Mouse (Mus musculus): ENCODE data around the gene Myl12a. TPM values are rescaled to one million over a fixed set of nuclear protein-coding genes. Genes with fewer than 3 reads are reported as not detected.
A peak's percentile ranks its signal among the peaks of the same experiment; 100 is the strongest.
"Not testable (repeated sequence)": the region's sequence is repeated elsewhere in the genome, so short reads cannot be mapped to it uniquely, and the experiment has no call there.

Myl12a gene
- total RNA-seq, 1 experiment from 2014 or later: 311 TPM

DNA sequence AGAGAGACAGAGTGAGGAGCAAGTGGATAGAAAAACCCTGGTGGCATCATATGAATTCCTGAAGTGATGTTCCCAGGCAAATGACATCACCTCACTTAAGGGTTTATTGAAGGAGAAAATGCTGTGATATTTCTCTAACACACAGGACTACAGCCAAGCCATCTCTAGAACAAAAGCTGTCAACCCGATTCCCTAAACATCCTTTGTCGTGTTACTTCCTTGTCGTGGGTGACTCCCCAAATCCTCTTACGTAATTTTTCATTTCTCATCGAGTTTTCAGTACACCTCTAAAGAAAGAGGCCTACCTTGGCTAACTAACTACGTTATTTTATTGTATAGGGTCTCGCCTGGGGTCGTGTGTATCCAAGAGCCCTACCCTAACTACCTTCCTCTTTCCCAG lies 13.2 kb downstream of the Myl12a start:
- no peak for DNase-seq

DNA sequence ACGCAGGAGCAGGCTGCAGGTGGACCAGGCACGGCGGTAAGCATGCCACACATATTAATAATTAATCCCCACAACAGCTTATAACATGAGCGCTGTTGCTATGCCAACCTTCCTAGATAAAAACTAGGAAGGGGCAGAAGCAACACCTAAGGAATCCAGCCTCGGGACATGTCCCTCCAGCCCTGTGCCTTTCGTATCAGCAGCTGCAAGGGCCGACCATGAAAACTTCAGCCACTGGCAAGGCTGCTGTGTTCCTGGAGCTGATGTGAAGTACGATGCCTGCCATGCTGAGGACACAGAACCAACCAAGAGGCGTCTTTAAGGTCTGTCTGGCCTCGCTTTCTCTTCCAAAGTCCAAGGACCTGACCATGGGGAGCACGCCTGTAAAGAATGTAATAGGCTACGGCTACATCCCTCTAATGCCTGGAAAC lies 14.3 kb downstream of the Myl12a start:
- no peak for DNase-seq

DNA sequence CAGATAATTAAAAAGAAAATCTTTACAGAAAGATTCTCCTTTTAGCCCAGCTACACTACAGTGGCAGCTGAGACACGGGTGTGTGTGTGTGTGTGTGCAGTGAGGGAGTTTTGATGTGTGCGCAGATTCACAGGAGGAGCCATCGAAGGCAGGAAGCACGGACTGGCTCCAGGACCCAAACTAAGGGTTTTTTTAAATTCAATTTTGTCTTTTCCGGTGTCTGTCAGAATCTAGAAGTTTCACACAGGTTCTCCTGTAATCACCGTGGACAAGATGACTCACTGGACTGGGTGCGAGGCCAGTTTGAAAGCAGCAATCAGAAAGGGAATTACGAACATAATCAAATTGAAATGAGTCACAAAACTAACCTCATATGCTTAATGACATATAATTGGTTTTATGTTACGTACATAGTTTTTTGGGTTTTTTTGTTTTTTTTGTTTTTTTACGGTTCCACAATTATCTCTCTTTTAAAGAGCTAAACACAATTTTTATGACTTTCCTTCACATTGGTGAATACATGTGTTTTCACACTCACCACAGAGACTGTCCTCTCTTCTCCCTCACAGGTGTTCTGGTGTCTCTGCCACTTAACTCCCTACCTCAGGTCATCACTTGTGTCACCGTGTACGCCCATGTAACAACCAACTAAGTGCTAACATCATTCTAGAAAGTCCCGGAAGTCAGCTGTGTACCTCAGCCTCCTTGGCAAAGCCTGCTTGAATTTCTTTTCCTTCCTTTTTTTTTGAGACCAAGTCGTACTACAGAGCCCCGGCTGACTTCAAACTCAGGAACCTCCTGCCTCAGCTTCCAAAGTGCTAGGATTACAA lies 15.6 kb downstream of the Myl12a start:
- no peak for DNase-seq

DNA sequence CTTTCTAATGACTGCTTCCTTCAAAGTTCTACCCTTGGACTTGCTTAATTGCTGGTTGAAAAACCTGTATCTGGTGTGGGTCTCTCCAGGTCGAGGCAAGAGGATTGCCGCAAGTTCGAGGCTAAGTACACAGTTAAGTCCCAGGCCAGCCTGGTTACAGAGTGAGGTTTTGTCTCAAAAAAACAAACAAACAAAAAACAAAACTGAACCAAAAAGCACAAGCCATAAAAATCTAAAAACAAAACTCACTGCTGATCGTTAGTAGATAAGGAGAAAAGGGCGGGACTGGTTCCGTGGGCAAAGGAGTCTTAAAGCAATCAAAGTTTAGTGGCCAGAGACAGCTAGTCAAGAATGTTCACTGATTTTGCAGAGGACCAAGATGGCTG lies 16.3 kb downstream of the Myl12a start:
- no peak for DNase-seq

DNA sequence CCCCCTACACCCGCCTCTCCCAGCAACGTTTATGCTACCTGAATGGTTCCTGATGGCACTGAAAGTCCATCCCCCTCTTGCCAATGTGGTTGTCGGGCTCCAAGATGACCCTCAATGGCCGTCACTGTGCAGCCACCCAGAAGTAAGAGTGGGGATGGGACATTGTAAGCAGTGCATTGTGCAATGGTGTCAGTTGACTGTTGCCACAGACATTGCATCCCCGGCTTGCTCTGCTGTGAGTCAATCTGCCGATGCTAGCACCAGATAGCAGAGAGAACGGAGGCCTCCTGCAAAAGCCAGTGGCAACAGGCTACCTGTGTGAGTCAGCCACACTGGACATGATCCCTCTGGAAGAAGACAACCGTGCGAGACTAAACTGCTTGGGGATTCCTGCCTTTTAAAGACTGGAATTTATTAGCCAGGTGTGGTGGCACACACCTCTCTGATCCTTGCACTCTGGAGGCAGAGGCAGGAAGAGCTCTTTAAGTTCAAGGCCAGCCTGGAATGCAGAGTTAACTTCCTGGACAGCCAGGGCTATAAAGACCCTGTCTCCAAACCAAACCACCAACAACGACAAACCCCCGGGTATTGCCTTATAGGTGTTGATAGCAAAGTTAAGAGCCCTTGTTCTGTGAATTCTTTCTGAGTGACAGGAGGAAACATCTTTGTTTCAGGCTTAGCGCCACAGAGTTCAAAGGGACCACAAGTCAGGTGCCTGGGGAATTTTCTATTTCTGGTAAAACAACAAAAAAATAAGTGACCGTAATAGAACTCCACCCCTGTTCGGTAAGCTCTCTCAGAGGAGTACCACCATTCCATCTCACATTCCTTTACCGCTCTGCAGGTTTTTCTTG lies 16.9 kb downstream of the Myl12a start:
- DNase-seq: no peak

DNA sequence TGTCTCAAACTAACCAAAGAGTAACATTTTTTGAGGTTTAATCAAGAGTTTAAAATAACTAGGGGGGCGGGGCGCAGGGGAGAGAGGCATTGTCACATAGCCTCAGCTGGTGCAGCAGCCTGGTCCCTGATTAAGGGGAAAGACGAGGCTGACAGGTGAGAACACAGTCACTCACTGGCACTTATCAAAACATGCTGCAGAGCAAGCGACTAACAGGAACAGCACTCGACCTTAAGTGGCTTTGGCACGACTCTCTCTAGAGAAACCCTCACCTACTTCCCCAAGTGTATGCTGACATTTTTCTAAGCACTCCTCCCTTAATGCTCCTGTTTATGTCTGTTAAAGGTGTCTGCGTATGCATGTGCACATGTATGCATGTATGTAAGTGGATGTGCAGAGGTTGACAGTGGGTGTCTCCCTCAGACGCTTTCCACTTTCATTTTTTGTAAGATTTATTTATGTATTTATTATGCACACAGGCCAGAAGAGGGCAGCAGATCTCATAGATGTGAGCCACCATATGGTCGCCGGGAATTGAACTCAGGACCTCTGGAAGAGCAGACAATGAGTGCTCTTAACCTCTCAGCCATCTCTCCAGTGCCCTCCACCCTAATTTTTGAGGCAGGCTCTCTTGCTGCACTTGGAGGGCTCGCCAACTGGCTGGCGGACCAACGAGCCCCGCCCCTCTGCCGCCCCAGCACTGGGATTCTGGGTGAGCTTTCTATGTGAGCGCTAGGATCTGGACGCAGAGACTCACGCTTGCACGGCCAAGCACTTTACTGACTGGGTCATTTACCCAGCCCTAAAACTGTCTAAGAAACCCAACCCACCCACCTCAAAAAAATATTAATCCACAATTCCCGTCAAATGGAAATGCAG lies 23.1 kb downstream of the Myl12a start:
- DNase-seq: no peak

DNA sequence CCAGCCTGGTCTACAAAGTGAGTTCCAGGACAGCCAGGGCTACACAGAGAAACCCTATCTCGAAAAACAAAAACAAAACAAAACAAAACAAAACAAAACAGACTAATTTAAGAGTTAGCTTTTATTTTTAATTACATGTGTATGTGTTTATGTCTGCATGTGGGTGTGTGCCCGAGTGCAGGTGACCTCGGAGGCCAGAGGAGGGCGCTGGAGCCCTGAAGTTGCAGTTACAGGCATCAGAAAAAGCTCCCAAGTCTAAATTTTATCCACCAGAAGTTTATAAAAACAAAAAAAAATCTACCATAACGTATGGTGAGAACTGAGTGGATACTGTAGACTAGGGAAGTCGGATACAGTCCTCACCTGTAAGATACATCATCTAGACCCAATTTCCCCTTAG lies 24.9 kb downstream of the Myl12a start:
- DNase-seq: peak; percentile 43

DNA sequence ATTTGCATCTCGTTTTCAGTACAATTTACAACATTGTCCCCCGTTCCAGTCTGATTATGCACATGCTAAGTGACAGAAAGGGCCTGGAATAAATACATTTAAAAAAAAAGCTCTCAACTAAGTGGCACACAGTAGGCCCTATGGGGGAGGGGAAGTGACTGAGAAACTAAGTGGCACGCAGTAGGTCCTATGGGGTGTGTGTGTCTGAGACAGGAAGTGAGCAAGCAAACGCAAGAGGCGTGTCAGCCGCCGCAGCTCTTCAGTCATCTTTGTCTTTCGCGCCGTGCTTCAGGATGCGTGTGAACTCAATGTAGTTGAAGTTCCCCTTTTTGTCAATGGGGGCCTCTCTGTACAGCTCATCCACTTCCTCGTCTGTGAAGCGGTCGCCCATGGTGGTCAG lies 28.6 kb downstream of the Myl12a start:
- DNase-seq: not testable (repeated sequence)

DNA sequence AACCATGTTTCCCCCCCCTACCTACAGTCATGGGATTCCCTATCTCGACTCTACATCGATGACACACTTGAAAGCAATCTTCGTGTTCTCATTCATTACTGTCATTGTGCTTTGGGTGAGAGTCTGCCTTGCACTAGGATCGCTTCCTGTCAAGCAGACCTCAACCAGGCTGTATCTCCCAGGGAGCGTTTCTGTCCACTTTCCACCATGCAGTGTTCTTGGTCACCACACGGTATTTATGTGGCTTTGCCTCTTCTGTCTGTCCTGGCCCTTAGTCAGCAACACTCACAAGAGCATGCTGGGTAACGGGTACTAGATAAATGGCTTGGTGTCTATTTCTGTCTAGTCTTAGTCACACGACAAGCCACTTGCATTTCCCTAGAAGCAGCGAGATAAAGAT lies 29.3 kb downstream of the Myl12a start:
- DNase-seq: no peak

DNA sequence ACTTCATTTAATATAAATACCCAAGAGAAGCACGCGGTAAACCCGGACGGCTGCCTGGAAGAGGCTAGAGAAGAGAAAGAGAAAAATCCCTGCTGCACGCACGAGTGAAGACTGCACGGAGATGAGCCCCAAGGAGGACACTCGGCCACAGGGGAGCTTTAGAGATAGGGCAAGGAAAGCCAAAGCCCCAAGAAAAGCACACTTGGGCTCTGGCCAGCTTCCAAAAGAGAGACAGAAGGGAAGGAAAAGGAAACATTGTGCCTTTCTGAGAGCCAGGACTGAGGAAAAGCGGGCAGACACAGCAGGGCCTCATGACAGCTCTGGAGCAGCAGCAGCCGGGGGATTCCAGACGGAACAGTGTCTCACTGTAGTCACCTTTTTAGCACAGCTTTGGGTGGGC lies 31.5 kb downstream of the Myl12a start:
- no peak for DNase-seq

DNA sequence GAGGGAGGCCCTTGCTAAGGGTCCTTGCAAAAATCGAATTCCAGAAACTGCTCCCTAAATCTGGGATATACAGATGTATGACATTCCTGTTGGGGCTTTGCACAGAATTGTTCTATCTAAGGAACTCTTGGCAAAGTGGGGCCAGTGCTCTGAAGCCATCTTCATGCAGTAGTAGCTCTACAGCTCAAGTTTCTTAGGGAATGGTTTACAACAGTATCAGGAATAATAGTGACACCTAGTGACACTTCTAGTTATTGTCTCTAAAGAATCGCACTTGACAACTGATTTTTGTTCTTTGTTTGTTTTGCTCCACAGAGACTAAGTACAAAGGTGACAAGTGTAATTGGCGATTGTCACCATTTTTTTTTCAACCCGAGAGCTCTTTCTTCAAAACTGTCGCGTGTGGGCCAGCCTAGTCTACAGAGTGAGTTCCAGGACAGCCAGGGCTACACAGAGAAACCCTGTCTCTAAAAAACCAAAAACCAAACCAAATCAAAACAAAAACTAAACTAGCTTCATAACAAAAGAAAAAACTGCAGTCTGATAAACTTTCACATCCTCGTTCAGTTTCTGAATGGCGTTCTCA lies 34.0 kb downstream of the Myl12a start:
- no peak for DNase-seq

DNA sequence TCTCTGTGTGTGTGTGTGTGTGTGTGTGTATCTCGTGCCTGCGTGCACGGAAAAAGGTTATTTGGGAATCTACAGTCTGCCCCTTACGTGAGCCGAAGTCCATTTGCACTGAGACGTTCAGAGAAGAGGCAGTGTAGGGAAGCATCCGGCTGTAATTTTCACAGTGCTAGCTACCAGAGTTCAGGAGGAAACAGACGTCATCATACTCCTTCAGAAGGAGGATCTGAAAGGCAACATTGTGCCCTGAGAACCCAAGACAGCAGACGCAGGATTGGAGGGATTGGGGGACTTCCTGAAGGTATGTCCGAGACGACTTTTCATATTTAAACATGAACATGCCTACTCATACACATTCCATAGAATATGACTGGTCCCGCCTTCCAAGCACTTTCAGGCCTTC lies 35.0 kb downstream of the Myl12a start:
- DNase-seq: no peak

DNA sequence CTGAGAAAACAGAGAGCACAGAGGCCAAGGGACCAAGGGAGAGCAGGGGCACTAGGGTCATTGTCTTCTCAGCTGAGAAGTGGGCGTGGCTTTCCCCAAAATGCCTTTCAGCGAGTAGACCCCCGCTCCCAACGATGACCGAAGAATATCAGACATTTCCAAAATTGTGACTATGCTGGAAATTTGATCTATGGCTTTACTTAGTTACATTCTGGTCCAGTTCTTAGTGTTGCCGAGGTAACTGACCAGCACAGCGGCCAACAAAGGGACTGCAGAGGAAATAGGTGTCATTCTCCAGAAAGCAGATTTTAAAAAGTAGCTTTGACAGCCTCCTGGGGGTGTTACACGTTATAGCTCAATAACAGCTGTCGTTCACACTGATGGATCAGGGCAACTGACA lies 35.5 kb downstream of the Myl12a start:
- no peak for DNase-seq

DNA sequence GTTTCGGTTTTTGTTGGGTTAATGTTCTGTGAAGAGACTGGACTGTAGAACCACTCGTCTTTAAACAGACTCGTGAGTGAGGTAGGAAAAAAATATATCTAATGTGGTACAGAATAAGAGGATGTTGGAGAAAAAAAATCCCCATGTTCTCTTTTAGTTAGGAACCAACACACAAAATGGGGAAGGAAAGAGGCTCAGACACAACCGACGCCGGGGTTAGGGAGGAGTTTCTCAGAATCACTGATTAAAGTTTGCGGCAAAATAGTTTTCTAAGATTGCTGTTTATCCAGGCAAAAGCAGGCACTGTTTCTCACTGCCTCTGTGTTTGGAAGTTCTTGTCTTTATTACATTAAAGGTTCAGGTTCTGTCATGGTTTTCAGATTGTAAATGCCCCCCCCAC lies 36.6 kb downstream of the Myl12a start:
- DNase-seq: no peak

DNA sequence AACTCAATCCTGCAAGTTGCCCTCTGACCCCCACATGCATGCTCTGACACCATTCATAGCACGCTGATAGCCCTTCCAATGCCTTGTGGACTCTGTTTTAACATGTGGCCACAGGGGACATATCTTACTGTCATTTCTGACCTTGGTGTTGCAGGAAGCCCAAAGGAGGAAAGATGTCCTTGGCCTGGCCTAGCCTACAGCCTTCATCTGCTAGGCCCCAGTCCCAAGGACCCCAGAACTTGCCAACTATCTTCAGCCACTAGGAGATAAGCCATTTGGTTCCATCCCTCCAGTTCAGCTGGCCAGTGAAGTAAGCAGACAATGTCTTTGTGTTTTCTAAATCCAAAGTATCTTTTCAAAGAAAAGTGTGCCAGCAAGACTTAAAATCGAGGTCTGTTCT lies 37.4 kb downstream of the Myl12a start:
- DNase-seq: peak; percentile 52

DNA sequence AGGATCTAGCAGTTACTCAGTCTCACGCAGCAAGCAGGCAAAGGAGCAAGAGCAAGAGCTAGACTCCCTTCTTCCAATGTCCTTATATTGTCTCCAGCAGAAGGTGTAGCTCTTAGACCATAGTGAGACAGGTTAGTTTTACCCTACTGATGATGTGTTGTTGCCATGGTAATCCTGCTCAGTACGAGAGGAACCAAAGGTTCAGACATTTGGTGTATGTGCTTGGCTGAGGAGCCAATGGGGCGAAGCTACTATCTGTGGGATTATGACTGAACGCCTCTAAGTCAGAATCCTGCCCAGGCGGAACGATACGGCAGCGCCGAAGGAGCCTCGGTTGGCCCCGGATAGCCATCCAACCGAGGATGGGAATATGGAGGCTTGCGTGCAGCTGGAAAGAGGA lies 39.1 kb downstream of the Myl12a start:
- peak; percentile 89 for DNase-seq

DNA sequence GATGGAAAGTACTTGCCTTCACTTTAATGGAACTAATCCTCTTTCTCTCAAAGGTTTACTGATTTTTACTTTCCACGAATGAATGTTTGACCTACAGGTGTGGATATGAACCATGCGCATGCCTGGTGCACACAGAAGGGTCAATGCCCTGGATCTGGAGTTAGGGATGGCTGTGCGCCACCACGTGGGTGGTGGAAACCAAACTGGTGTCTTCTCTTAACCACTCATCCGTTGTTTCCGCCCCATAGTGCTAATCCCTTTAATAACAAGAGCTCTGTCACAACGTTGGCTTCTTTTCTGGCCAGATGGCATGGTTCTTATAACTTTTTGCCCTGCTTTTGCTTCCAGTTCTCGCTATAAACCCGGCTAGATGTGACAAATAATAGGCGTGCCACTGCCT lies 51.4 kb downstream of the Myl12a start:
- DNase-seq: no peak

DNA sequence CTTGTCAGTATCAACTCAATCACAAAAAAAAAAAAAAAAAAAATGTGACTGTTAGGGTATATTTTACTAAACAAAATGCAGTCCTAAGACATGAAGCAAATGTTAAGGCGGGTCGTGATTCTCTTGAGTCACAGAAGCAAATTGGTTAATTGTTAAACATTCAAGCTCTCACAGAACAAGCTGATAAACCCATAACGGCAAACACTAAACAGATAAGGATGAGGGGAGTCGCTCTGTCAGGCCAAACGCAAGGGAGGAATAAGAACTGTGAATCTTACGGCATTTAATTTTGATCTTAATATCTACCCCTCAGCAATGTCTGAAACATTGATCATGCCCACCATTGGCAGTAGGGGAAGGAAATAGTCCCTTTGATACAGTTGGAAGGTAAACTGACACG lies 53.5 kb downstream of the Myl12a start:
- no peak for DNase-seq

DNA sequence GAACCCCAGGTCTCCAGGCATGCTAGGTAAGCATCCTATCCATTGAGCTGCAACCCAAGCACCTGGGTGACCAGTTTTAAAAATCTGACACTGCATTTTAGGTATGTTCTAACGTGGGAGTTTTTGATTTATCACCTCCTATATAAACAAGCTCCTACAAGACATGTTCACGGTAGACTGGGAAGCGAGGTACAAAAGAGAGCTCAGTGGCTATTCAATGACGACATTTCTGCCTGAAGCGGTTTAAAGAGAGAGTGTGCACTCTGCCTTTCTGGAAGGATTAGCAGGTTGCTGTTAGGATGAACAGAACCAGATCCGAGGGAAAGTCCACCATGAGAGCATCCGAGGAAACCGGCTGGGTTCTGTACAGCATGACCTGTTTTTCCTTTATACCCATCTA lies 54.0 kb downstream of the Myl12a start:
- DNase-seq: no peak

DNA sequence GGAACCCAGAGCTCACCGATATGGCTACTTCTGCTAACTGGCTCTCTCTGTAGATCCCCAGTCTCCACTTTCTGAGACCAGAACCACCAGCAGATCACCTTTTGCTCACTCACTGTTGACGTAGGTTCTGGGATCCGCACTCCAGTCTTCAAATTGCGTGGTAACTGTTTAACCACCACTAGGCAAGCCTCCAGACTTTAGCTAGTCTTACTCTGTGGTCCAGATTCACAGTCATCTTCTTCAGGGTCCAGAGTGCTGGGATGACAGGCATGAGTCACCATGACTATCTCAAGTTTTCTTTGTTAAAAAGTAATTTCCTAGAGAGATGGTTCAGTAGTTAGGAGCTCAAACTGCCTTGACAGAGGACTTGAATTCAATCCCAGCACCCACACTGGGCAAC lies 58.9 kb downstream of the Myl12a start:
- no peak for DNase-seq
